Mouse (Mus musculus) cerebellum, adult 9-11 months (tissue): ENCODE data around the gene Nacc2.

ENCODE experiments used
- DNase-seq: peaks from one replicate; pipeline ENCODE4 v3.0.0; 2022

The Nacc2 gene

GRCm38 (mm10) chr2:26091771-26092393 is 31.1 kb downstream of the Nacc2 start:
- peak; percentile 66 for DNase-seq

GRCm38 (mm10) chr2:26090876-26091770 is 31.9 kb downstream of the Nacc2 start:
- peak; percentile 62 for DNase-seq

- DNase-seq = no peak
Observed at GRCm38 (mm10) chr2:26089005-26089404, 34.0 kb downstream of the Nacc2 start.

- DNase-seq = no peak
Observed at GRCm38 (mm10) chr2:26086926-26087600, 36.0 kb downstream of the Nacc2 start.

- DNase-seq = no peak
Observed at GRCm38 (mm10) chr2:26086505-26086904, 36.5 kb downstream of the Nacc2 start.

GRCm38 (mm10) chr2:26082883-26083282 is 40.1 kb downstream of the Nacc2 start:
- DNase-seq = no peak

- DNase-seq = no peak
Observed at GRCm38 (mm10) chr2:26080830-26081229, 42.2 kb downstream of the Nacc2 start.

GRCm38 (mm10) chr2:26079409-26079808 is 43.6 kb downstream of the Nacc2 start:
- no peak for DNase-seq

- DNase-seq = no peak
Observed at GRCm38 (mm10) chr2:26077068-26077467, 46.0 kb downstream of the Nacc2 start.

GRCm38 (mm10) chr2:26076121-26076520 is 46.9 kb downstream of the Nacc2 start:
- no peak for DNase-seq

- DNase-seq = no peak
Observed at GRCm38 (mm10) chr2:26074551-26074950, 48.5 kb downstream of the Nacc2 start.

GRCm38 (mm10) chr2:26068592-26068991 is 54.4 kb downstream of the Nacc2 start:
- no peak for DNase-seq

- no peak for DNase-seq
Observed at GRCm38 (mm10) chr2:26068175-26068574, 54.8 kb downstream of the Nacc2 start.

- no peak for DNase-seq
Observed at GRCm38 (mm10) chr2:26066527-26066926, 56.5 kb downstream of the Nacc2 start.

GRCm38 (mm10) chr2:26062742-26063427 is 60.1 kb downstream of the Nacc2 start:
- DNase-seq = no peak

- DNase-seq = no peak
Observed at GRCm38 (mm10) chr2:26062241-26062640, 60.8 kb downstream of the Nacc2 start.

- peak; percentile 63 for DNase-seq
Observed at GRCm38 (mm10) chr2:26061018-26061666, 61.9 kb downstream of the Nacc2 start.

- no peak for DNase-seq
Observed at GRCm38 (mm10) chr2:26057053-26057452, 66.0 kb downstream of the Nacc2 start.

GRCm38 (mm10) chr2:26056226-26056625 is 66.8 kb downstream of the Nacc2 start:
- no peak for DNase-seq

GRCm38 (mm10) chr2:26055747-26056102 is 67.3 kb downstream of the Nacc2 start:
- no peak for DNase-seq

- peak; percentile 78 for DNase-seq
Observed at GRCm38 (mm10) chr2:26055046-26055746, 67.8 kb downstream of the Nacc2 start.

- no peak for DNase-seq
Observed at GRCm38 (mm10) chr2:26052806-26053205, 70.2 kb downstream of the Nacc2 start.
